Mouse (Mus musculus): Measurements from ENCODE around the gene Zfp850.
A peak's percentile ranks its signal among the peaks of the same experiment; 100 is the strongest.
"Not testable (repeated sequence)": the region's sequence is repeated elsewhere in the genome, so short reads cannot be mapped to it uniquely, and the experiment has no call there.

Zfp850 gene

DNA sequence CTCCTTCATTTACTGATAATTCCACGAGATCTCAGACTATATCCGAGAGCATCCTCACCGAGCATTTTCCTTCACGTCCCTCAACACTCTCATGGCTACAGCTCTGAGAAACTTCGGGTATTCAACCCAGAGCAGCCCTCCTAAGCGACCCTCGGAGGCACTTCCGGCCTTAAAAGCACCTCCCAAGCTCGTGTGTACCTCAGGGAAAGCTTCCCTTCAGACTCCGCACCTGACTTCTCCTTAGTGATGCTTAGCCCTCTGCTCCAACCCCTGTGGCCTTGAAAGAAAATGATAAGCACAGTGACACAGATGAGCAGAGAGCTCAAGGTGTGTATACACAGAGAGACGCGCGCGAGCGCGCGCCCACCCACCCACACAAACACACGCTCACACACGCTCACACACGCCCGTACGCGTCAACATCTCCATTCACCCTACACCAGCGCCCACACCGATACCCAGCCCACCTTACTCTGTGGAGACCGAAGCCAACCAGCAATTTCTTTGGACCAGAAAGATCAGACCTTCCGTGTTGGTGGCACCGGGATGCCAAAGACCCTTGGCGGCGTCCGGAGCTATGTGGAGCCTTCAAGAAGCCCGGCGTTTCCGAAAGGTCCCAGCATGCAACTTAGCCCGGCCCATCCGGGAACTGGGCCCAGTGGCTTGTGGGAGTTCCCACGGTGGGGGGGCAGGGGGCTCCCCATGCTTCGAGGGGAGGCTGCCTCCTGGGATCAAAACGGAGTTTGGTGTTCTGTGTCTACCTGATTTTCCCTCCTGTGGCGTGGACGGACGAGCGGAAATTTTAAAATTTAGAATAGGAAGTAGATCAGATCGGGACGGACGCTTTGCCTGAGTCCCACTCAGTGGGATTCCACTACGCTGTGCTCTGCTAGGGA lies at the start of gene Zfp850:
Zfp850 (minus strand) TSS at position 567 of the 896 bp plus-strand sequence.
- DNase-seq: peak; percentile 81 to 84

DNA sequence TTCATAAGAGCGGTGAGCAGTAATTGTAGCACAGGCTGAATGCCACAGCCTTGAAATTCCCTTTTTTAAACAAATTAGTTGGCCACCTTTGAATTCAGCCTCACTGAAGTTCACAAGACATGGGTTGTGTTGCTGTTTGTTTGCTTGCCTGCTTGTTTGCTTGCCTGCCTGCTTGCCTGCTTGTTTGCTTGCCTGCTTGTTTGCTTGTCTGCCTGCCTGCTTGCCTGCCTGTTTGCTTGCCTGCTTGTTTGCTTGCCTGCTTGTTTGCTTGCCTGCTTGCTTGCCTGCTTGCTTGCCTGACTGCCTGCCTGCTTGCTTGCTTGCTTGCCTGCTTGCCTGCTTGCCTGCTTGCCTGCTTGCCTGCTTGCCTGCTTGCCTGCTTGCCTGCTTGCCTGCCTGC lies 46.1 kb upstream of the Zfp850 start:
- no peak for DNase-seq

- peak in 1 of 2 experiments; percentile 39 for DNase-seq
Measured at GRCm38 (mm10) chr7:28053046-28053930, 39.4 kb upstream of the Zfp850 start.

DNA sequence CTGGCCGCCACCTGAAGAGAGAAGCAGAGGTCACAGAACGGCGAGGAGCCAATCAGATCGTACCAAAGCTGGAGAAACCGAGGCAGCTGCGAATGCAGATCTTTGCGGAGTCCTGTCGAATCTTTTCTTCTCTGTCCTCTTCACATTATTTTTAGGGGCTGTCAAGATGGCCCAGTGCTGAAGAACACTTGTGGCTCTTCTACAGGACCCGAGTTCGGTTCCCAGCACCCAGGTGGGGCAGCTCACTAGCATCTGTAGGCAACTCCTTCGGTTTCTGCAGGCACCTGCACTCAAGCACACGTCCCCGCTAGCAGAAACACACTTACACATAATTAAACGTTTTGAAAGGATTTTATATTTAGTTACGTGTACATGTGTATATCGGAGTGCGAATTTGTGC lies 36.7 kb upstream of the Zfp850 start:
- DNase-seq: no peak

GRCm38 (mm10) chr7:28049476-28050409 lies 35.8 kb upstream of the Zfp850 start, which contains the start of gene Psmc4:
Gene Psmc4, minus strand, starts transcription at chr7:28050101.
- peak; percentile 98 to 99 for DNase-seq

- no peak for DNase-seq
Measured at GRCm38 (mm10) chr7:28044524-28044923, 30.6 kb upstream of the Zfp850 start.

DNA sequence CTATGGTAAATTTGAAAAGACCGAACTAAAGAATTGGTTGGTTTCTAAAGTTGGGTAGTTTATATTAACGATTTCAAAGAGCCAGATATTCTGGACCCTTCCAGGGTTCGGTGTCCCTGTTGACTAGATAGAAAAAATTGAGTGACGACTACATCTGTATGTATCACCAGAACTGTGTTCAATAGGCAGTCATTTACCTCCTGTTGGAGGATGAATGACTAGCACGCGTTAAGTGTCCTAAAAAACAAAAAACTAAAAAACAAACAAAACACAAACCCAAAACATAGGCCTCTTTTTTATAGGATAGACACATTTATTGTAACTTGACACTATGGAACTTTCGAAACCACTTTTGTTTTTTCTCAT lies 513 bp upstream of the Zfp850 start:
- DNase-seq: no peak

- DNase-seq: no peak
Measured at GRCm38 (mm10) chr7:28010271-28010670, 3.6 kb downstream of the Zfp850 start.

GRCm38 (mm10) chr7:27982197-27982596 lies 31.7 kb downstream of the Zfp850 start:
- no peak for DNase-seq

- peak; percentile 75 to 80 for DNase-seq
Measured at GRCm38 (mm10) chr7:27978683-27979528, 35.0 kb downstream of the Zfp850 start, which contains the start of gene Zfp780b. Gene Zfp780b, minus strand, starts transcription at chr7:27979171.

GRCm38 (mm10) chr7:27949451-27949850 lies 64.5 kb downstream of the Zfp850 start:
- DNase-seq: not testable (repeated sequence)

GRCm38 (mm10) chr7:27941869-27942268 lies 72.0 kb downstream of the Zfp850 start:
- peak in 1 of 2 experiments; percentile 15 for DNase-seq

All from lung, postnatal 4 days (tissue).